In the genomic region with DNA sequence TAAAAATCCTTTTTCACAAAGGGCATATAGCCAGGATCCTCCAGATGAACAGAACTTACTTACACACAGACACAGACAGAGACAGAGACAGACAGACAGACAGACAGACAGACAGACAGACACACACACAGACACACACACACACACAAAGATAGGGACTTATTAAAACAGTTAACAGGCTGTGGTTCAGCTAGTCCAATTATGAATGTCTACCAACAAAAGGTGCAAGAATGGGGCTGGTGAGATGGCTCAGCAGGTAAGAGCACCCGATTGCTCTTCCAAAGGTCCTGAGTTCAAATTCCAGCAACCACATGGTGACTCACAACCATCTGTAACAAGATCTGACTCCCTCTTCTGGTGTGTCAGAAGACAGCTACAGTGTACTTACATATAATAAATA, we compare ENCODE assay signal across 11 mouse cellular contexts. TPM values are rescaled to one million over a fixed set of nuclear protein-coding genes. Genes with fewer than 3 reads are reported as not detected.
"Had no signal": no experiment of that assay in that cellular context is flagged by ENCODE, and none has a peak within 500 bp of the region (broad histone marks: within the 10 kb centered on the region; RNA-seq: fewer than 3 reads in every experiment).

No protein-coding gene starts in this region.

RNA-seq across cellular contexts. Expression of gene Adh4, which starts 51.4 kb away (rescaled TPM):
- polyA plus RNA-seq: neural tube, embryonic 13.5 days; neural tube, embryonic 14.5 days; neural tube, embryonic 15.5 days; spleen, adult 2 months; stomach, embryonic 14.5 days; stomach, embryonic 15.5 days; stomach, embryonic 16.5 days; stomach, postnatal 0 days; thymus, adult 2 months; thymus, postnatal 0 days; urinary bladder, adult 2 months had no signal
